Mouse (Mus musculus) hindbrain, postnatal 0 days (tissue): Measurements from ENCODE around the gene Arhgef11. TPM values are rescaled to one million over a fixed set of nuclear protein-coding genes. Genes with fewer than 3 reads are reported as not detected.

Source experiments
- ATAC-seq: fragments of 200-750 bp; cut with Nextera tagmentation; 2 replicates; pipeline ENCODE4 v1.8.0; 2017; ENCODE audit warnings: mild to moderate bottlenecking, moderate TSS enrichment, moderate library complexity
- DNase-seq: peaks from one replicate; pipeline ENCODE4 v3.0.0-alpha.2; 2015; ENCODE audit warnings: low spot score
- H3K27ac ChIP-seq: fragments of 300-500 bp; sonication (generic); 2 replicates; pipeline ENCODE4 v1.5.1; 2014; ENCODE audit warnings: mild to moderate bottlenecking
- H3K27me3 ChIP-seq: fragments of 300-500 bp; sonication (generic); 2 replicates; pipeline ENCODE4 v1.6.1; 2014; ENCODE audit warnings: low read length, mixed read lengths; ENCODE audit not compliant: insufficient read depth
- H3K36me3 ChIP-seq: fragments of 300-500 bp; sonication (generic); 2 replicates; pipeline ENCODE4 v1.6.1; 2014; ENCODE audit warnings: low read length, mixed read lengths; ENCODE audit not compliant: insufficient read depth
- H3K4me1 ChIP-seq: fragments of 300-500 bp; sonication (generic); 2 replicates; pipeline ENCODE4 v1.6.1; 2014; ENCODE audit warnings: antibody characterized with exemption, low read length, mixed read lengths; ENCODE audit not compliant: insufficient read depth
- H3K4me2 ChIP-seq: fragments of 300-500 bp; sonication (generic); 2 replicates; pipeline ENCODE4 v1.6.1; 2014; ENCODE audit warnings: low read depth, mild to moderate bottlenecking, low read length, moderate library complexity, mixed read lengths
- H3K4me3 ChIP-seq: fragments of 300-500 bp; sonication (generic); 2 replicates; pipeline ENCODE4 v1.5.1; 2014; ENCODE audit warnings: low read length
- H3K9ac ChIP-seq: fragments of 300-500 bp; sonication (generic); replicated peaks from 2 replicates; pipeline ENCODE4 v1.6.1; 2014; ENCODE audit warnings: mild to moderate bottlenecking, low read length, moderate library complexity, mixed read lengths
- H3K9me3 ChIP-seq: fragments of 300-500 bp; sonication (generic); 2 replicates; pipeline ENCODE4 v1.6.1; 2016; ENCODE audit warnings: low read length, mixed read lengths
- CTCF ChIP-seq: IDR thresholded peaks from 2 replicates; pipeline ENCODE4 v1.5.1; 2016; ENCODE audit warnings: antibody characterized with exemption, control low read depth, low read depth
- WGBS: fragments of 180-500 bp; shearing (Covaris S2); extraction: QIAGEN DNeasy Blood & Tissue Kit; methylation state at CpG from one replicate; pipeline ENCODE4 v1.1.7; 2014; 5-methylcytosine and 5-hydroxymethylcytosine counted together
- polyA plus RNA-seq: library from polyadenylated mRNA; unstranded; fragments of >200 nt; fragmentation: Nextera tagmentation; extraction: Ambion mirVana; gene quantifications from 2 replicates; pipeline ENCODE4 v1.2.1, GENCODE M21; 2015
- total RNA-seq: library from RNA; depleted of rRNA; stranded (reverse); fragments of >200 nt; gene quantifications from 2 replicates; pipeline ENCODE4 v1.2.3, GENCODE M21; 2014

The Arhgef11 gene
- total and polyA plus RNA-seq, 2 experiments from 2014 or later, result 17.4 to 75.5 TPM

DNA sequence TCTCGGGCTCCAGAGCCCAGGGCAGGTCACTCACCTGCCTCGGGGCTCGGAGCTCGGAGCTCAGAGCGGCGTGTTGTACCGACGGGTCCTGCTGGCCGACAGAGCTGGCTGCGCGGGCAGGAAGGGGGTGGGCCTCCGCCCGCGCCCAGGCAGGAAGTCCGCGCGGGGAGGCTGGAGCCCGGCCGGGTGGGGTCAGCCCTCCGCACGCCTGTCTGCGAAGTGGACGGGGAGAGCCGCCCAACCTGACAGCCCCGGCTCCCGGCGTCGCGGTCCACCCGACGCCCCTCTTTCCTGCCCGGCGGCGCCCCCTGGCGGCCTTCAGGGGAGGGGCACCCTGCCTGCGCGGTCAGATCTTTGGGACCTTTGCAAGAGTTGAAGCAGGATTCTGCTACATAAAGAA, 151.5 kb downstream of the Arhgef11 start:
- peak; percentile 65 for DNase-seq
- H3K4me2 ChIP-seq, result peak overlapping the region; percentile 42
- peak; percentile 65 for TF ChIP-seq CTCF
- H3K27me3 ChIP-seq, result peaks cover 4% of the 10 kb centered on the region; the same call in 1 of the 2 replicates
- H3K36me3 ChIP-seq, result no peaks in the 10 kb centered on the region
- peak overlapping the region; percentile 26 for H3K4me3 ChIP-seq
- no peaks in the 10 kb centered on the region; the same call in 1 of the 2 replicates for H3K4me1 ChIP-seq
- H3K27ac ChIP-seq, result peak overlapping the region; percentile 52; the same call in 1 of the 2 replicates
- WGBS, result 2% methylated on average over 36 of the region's 37 CpGs
- ATAC-seq, result peak; percentile 46
- H3K9ac ChIP-seq, result 0 out of 2 replicates have a peak overlapping the region, but pooled peaks have one; percentile 9
- no peaks in the 10 kb centered on the region for H3K9me3 ChIP-seq

DNA sequence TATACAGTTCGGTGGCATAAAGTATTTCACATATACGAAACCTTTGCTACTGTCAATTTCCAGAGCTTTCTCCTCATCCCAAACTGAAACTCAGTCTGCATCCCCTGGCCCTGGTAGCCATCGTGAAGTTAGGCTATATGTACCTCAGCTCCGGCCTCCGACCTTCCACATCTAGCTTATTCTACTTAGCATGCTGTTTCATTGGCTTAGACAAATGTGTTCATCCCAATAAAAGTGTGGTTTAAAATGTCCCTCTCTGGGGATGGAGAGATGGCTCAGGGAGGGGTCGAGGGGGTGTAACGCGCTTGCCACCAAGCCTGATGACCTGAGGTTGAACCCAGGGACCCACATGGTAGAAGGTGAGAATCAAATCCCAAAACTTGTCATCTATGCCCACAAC, 152.1 kb downstream of the Arhgef11 start:
- peaks cover 4% of the 10 kb centered on the region; the same call in 1 of the 2 replicates for H3K27me3 ChIP-seq
- no peak overlapping the region for H3K27ac ChIP-seq
- no peak for ATAC-seq
- no peaks in the 10 kb centered on the region for H3K4me1 ChIP-seq
- H3K9ac ChIP-seq, result no peak overlapping the region
- H3K36me3 ChIP-seq, result no peaks in the 10 kb centered on the region
- H3K9me3 ChIP-seq, result no peaks in the 10 kb centered on the region
- TF ChIP-seq CTCF, result no peak
- no peak overlapping the region for H3K4me2 ChIP-seq
- 85% methylated on average over 8 of the region's 8 CpGs for WGBS
- no peak overlapping the region for H3K4me3 ChIP-seq
- no peak for DNase-seq

DNA sequence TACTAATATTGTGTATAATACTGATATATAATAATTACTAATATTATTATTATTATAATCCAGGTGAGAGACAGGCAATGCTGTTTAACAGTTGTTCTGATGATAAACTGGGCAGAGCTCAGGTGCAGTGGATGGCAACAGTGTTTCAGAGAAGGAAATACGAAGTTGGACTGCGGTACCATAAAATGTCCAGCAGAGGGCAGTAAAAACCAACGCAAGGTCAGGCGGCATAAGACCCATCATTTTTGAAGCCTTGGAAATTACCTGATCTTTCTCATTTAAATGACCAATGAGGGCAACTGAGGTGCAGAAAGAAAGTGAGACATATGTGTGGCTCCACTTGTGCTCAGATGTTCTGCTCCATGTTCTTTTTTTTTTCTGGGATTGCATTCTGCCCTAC, 152.9 kb downstream of the Arhgef11 start:
- no peaks in the 10 kb centered on the region for H3K9me3 ChIP-seq
- H3K4me1 ChIP-seq, result no peaks in the 10 kb centered on the region
- TF ChIP-seq CTCF, result peak; percentile 92
- no peak overlapping the region for H3K4me2 ChIP-seq
- no peak overlapping the region for H3K27ac ChIP-seq
- 0% methylated on average over 4 of the region's 4 CpGs for WGBS
- H3K36me3 ChIP-seq, result no peaks in the 10 kb centered on the region
- no peak overlapping the region for H3K9ac ChIP-seq
- peak; percentile 82 for DNase-seq
- ATAC-seq, result no peak
- peaks cover 4% of the 10 kb centered on the region; the same call in 1 of the 2 replicates for H3K27me3 ChIP-seq
- no peak overlapping the region for H3K4me3 ChIP-seq

DNA sequence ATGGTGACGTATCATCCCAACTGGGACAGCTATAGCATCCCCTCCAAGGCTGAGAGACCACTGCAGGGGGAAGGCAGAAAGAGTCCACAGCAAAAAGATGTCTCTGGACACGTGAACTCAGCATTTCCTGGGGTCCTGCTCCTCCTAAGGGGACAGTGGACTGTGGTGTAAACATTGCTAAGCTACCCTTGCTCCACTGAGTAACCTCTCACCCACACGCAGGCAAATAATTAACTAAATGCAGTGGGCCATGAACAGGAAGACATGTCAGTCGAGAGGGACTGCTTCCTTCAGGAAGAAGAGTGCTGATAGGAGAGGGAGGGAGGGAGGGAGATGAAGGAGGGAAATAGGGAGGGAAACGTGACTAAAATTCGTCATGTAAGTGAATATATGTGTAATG, 153.7 kb downstream of the Arhgef11 start:
- H3K4me2 ChIP-seq, result no peak overlapping the region
- H3K27ac ChIP-seq, result no peak overlapping the region
- peaks cover 4% of the 10 kb centered on the region; the same call in 1 of the 2 replicates for H3K27me3 ChIP-seq
- 50% methylated on average over 6 of the region's 6 CpGs for WGBS
- H3K9me3 ChIP-seq, result no peaks in the 10 kb centered on the region
- H3K9ac ChIP-seq, result no peak overlapping the region
- ATAC-seq, result no peak
- H3K36me3 ChIP-seq, result no peaks in the 10 kb centered on the region
- no peak overlapping the region for H3K4me3 ChIP-seq
- DNase-seq, result no peak
- H3K4me1 ChIP-seq, result no peaks in the 10 kb centered on the region
- no peak for TF ChIP-seq CTCF

DNA sequence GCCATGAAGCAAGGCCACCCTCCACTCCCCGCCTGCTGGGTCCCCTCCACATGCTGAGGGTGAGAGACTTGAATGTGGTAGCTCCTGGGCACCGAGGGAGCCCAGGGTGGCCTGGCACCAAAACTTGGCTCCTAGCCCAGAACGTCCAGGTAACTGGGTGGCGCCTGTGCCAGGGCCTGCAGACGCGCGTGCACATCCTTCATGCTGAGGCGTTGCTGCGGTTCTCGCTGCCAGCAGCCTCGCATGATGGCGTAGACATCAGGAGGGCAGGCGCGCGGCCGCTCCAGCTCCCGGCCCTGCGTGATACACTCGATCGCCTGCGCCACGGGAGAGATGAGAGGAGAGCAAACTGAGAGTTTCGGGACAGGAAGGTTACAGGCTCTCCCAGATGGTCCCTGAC, 160.9 kb downstream of the Arhgef11 start:
- Histone ChIP-seq H3K27me3 (no peaks in the 10 kb centered on the region), H3K36me3 (no peaks in the 10 kb centered on the region), H3K9me3 (no peaks in the 10 kb centered on the region), H3K9ac (peak overlapping the region; percentile 7; the same call in 1 of the 2 replicates), H3K4me1 (0 out of 2 replicates have a peak, but pooled peaks cover 5% of the 10 kb centered on the region), H3K4me3 (no peak overlapping the region), H3K27ac (no peak overlapping the region), H3K4me2 (peak overlapping the region; percentile 38)
- no peak for TF ChIP-seq CTCF
- ATAC-seq (peak; percentile 21; the same call in 1 of the 2 replicates), DNase-seq (peak; percentile 33)
- WGBS, result 32% methylated on average over 23 of the region's 23 CpGs

DNA sequence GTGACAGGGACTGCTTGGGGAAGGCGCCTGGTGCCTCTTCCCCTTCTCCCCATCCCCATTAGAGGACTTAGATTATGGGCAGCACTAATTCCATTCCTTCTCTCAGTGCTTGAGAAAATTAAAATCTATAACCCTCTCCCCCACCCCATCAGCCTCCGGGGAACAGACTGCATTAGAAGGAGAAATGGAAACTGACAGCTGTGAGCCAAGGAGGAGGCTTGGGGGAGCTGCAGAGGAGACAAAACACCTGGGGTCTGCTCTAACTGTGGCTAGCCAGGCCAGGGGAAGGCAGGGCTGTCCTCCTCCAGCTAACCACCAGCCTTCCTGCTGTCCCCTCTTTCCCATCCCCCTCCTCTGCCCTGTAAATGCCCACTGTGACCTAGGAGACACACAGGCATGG, 161.7 kb downstream of the Arhgef11 start:
- TF ChIP-seq CTCF, result no peak
- WGBS, result 46% methylated on average over 2 of the region's 2 CpGs
- 0 out of 2 replicates have a peak, but pooled peaks cover 5% of the 10 kb centered on the region for H3K4me1 ChIP-seq
- H3K4me3 ChIP-seq, result no peak overlapping the region
- ATAC-seq (0 out of 2 replicates have a peak, but pooled peaks have one; percentile 27), DNase-seq (no peak)
- no peak overlapping the region for H3K27ac ChIP-seq
- no peaks in the 10 kb centered on the region for H3K36me3 ChIP-seq
- no peaks in the 10 kb centered on the region for H3K27me3 ChIP-seq
- no peaks in the 10 kb centered on the region for H3K9me3 ChIP-seq
- no peak overlapping the region for H3K9ac ChIP-seq
- H3K4me2 ChIP-seq, result no peak overlapping the region

DNA sequence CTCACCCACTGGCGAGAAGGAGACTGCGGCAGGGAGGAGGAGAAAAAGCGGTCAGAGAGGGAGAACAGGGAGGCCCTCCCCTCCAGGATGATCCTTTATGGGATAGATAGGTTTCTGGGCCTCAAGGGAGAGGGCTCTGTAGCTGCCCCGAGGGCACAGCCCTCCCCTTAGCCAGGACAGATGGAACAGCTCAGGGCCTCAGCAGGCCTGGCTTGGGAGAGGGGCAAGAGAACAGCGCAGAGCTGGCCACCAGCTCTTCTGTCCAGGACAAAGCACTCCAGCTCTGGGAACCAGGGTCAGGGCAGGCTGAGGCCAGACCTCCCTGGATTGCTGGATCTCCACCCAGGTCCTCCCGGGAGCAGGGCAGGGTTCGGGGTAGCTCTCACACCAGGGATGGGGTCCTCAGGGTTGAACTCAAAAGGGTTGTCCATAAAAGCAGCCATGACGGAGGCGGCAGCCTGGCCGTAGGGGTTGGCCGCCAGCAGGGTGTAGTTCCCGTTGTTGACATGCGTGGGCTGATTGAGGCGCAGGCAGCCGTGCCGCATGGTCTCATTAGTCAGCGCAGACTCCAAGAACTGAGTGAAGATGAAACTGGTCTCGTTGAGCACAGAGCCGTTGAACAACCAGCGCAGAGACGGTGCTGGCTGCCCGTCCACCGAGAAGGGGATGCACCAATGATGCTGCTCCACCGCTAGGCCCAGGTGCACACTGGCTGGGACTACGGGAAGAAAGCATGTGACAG, 166.1 kb downstream of the Arhgef11 start:
- ATAC-seq (no peak), DNase-seq (no peak)
- Histone ChIP-seq H3K27ac (no peak overlapping the region), H3K4me1 (0 out of 2 replicates have a peak, but pooled peaks cover 5% of the 10 kb centered on the region), H3K27me3 (no peaks in the 10 kb centered on the region), H3K9me3 (no peaks in the 10 kb centered on the region), H3K4me2 (no peak overlapping the region), H3K4me3 (no peak overlapping the region), H3K36me3 (no peaks in the 10 kb centered on the region), H3K9ac (no peak overlapping the region)
- TF ChIP-seq CTCF, result no peak
- WGBS, result 77% methylated on average over 25 of the region's 25 CpGs
